Mouse (Mus musculus): Measurements from ENCODE around the gene Prune1.
"Not testable (repeated sequence)": the region's sequence is repeated elsewhere in the genome, so short reads cannot be mapped to it uniquely, and the experiment has no call there.

Prune1 gene

GRCm38 (mm10) chr3:95212889-95213608, 68.8 kb downstream of the Prune1 start:
- not testable (repeated sequence) for DNase-seq (ENCODE audit: low spot score in 2 of 2)

- no peak for DNase-seq (ENCODE audit: low spot score in 2 of 2)
Observed at GRCm38 (mm10) chr3:95210585-95210984, 71.3 kb downstream of the Prune1 start.

GRCm38 (mm10) chr3:95208286-95208685, 73.6 kb downstream of the Prune1 start:
- DNase-seq (ENCODE audit: low spot score in 2 of 2) = no peak

DNA sequence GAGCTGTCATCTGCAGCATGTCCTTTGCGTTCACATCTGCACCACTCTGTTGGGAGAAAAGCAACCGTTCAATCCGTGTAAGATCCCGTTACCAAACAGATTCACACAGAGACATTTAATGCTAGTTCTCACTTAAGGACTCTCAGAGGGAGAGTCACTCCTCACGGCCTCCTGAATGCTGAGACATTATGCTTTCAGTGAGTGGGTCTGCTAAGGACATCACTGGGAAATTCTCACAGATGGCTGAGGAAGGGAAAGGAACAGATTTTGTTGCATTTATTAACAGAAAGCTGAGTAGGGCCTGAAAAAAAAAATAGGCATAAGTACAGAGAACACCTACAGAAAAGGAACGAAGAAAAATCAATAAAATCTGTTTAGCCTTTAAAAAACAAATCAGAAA, 78.0 kb downstream of the Prune1 start:
- DNase-seq (ENCODE audit: low spot score in 2 of 2) = no peak
